ENCODE assay signal across 21 mouse cellular contexts in the genomic region with DNA sequence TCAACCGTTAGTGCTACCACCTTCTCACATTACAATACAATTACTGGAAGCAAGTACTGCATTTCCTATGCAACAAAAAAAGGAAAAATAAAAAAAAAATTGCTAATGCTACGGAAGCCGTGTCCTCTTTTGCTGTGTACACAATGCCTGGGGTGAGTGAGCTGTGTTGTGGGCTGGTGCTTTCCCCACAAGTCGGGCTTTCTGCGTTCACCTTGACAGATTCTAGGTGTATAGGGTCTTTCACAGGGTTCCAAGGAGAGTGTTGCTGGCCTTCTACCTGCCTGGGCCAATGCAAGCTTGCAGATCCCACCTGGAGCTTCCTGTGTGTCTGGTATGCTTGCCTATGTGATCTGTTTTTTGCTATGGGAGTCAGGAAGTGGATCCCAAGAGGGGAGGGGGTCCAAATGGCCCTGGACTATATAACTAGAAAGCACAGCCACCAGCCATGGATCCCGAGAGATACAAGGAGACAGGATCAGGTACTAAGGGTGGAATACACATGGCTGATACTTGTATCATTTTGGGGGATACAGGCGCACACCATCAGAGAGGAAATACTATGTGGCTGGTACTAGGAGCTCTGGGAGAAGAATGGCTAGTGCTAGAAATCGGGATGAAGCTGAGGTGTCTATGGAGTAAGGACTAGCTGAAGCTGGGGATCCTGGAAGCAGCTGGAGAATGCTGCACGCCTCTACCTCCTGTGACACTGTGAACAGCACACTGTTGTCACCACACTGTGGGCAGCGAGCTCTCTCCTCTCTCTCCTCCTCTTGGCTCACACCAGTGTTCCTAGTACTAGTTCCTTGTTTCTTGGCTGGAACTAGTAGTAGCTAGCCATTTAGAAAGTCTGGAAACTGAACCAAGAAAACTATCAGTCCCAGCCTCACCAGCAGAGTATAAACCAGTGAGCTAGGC.
DNase-seq lines count a peak whose midpoint lies in the region; ATAC-seq and TF ChIP-seq lines count a peak whose summit lies in the region.
"Had no signal": no experiment of that assay in that cellular context is flagged by ENCODE, and none has a peak within 500 bp of the region (broad histone marks: within the 10 kb centered on the region; RNA-seq: fewer than 3 reads in every experiment).

No protein-coding gene starts in this region.

- 77% methylated on average over 10 of the region's 10 CpGs for WGBS in embryonic facial prominence, embryonic 14.5 days

- no peak overlapping the region for H3K4me2 ChIP-seq in embryonic facial prominence, embryonic 14.5 days (ENCODE audit: low read depth, low read length)
- H3K4me2 ChIP-seq: heart, embryonic 11.5 days; liver, embryonic 15.5 days; midbrain, embryonic 12.5 days had no signal

- H3K9me3 ChIP-seq in embryonic facial prominence, embryonic 14.5 days (ENCODE audit: control insufficient read depth, low read length), result no peaks in the 10 kb centered on the region
- H3K9me3 ChIP-seq: liver, embryonic 15.5 days; midbrain, embryonic 12.5 days had no signal

- intact Hi-C loops in gastrocnemius, adult 2 months (cut with DNase I), result loop anchor here (5.0 to 10.0 kb wide), 2 partner anchors 136 to 557 kb away; no protein-coding TSS in a partner anchor

- no peaks in the 10 kb centered on the region; the same call in 1 of the 2 replicates for H3K4me1 ChIP-seq in embryonic facial prominence, embryonic 14.5 days (ENCODE audit: control insufficient read depth, insufficient read depth, low read length)
- H3K4me1 ChIP-seq: liver, embryonic 15.5 days had no signal

- H3K36me3 ChIP-seq in embryonic facial prominence, embryonic 14.5 days (ENCODE audit: control insufficient read depth, insufficient read depth, low read length), result no peaks in the 10 kb centered on the region
- H3K36me3 ChIP-seq: liver, embryonic 15.5 days; midbrain, embryonic 12.5 days had no signal

- H3K9ac ChIP-seq in embryonic facial prominence, embryonic 14.5 days (ENCODE audit: low read depth, low read length), result no peak overlapping the region
- H3K9ac ChIP-seq: liver, embryonic 15.5 days; midbrain, embryonic 12.5 days had no signal

- no peaks in the 10 kb centered on the region for H3K27me3 ChIP-seq in embryonic facial prominence, embryonic 14.5 days (replicated peaks; ENCODE audit: control insufficient read depth, insufficient read depth, low read length)
- H3K27me3 ChIP-seq: liver, embryonic 15.5 days; midbrain, embryonic 12.5 days had no signal

- peak overlapping the region; percentile 38 for H3K27ac ChIP-seq in gastrocnemius, adult 2 months
- no peak overlapping the region for H3K27ac ChIP-seq in embryonic facial prominence, embryonic 14.5 days (replicated peaks; ENCODE audit: low read depth, low read length)
- H3K27ac ChIP-seq: liver, embryonic 15.5 days; midbrain, embryonic 12.5 days had no signal

- TF ChIP-seq CTCF in gastrocnemius, adult 2 months (IDR thresholded peaks at IDR 0.05), result no peak

- H3K4me3 ChIP-seq in gastrocnemius, adult 2 months, result no peak overlapping the region
- H3K4me3 ChIP-seq in embryonic facial prominence, embryonic 14.5 days (ENCODE audit: low read depth, low read length), result no peak overlapping the region
- H3K4me3 ChIP-seq: liver, embryonic 15.5 days; midbrain, embryonic 12.5 days; myocyte had no signal

- peak; percentile 50; the same call in 1 of the 2 replicates for ATAC-seq in embryonic facial prominence, embryonic 14.5 days (ENCODE audit: low read depth)
- ATAC-seq in inflammation-experienced regulatory T-cells, adult 6 months, result peak; percentile 51
- ATAC-seq: intestine, embryonic 16.5 days had no signal

- DNase-seq in gastrocnemius, adult 2 months, result no peak
- DNase-seq in gastrocnemius, postnatal 4 days (ENCODE audit: low spot score in 2 of 2), result no peak
- DNase-seq in CD4-positive, CD25-positive, alpha-beta regulatory T cell, adult 2 months (ENCODE audit: low read depth, low spot score), result peak; percentile 31
- DNase-seq in embryonic facial prominence, embryonic 14.5 days (ENCODE audit: low spot score), result no peak
- no peak for DNase-seq in urinary bladder, postnatal 25 days (ENCODE audit: low spot score)
- DNase-seq in adrenal gland, postnatal 36 days, result no peak
- no peak for DNase-seq in cerebellum, adult 18-20 months
- DNase-seq: adrenal gland, postnatal 10 days; cerebellum, adult 9-10 months; kidney, postnatal 10 days; layer of hippocampus, adult 9-11 months; left cerebral cortex, postnatal 4 days; lung, postnatal 10 days; right cerebral cortex, postnatal 25 days; thymus, postnatal 4 days had no signal
